Mouse (Mus musculus) embryonic stem cell, embryonic (primary cell): Measurements from ENCODE around the gene Nos1.

Experiments
- CTCF ChIA-PET, 4 experiments: fragments of 300-600 bp in 2 of 4; fragments of 350-600 bp in 2 of 4; sonication (Branson Sonifier 250); formaldehyde crosslinking; loops; one replicate each; lab custom pipeline; 2022; ENCODE audit warnings: inconsistent platforms in 2 of 4; lab: Charles Lee
- POLR2A ChIA-PET, 4 experiments: fragments of 300-600 bp in 2 of 4; fragments of 350-600 bp in 2 of 4; sonication (Branson Sonifier 250); formaldehyde crosslinking; loops; one replicate each; lab custom pipeline; 2022; ENCODE audit warnings: antibody characterized with exemption in 4 of 4, inconsistent platforms in 1 of 4; lab: Charles Lee

Nos1 gene

DNA sequence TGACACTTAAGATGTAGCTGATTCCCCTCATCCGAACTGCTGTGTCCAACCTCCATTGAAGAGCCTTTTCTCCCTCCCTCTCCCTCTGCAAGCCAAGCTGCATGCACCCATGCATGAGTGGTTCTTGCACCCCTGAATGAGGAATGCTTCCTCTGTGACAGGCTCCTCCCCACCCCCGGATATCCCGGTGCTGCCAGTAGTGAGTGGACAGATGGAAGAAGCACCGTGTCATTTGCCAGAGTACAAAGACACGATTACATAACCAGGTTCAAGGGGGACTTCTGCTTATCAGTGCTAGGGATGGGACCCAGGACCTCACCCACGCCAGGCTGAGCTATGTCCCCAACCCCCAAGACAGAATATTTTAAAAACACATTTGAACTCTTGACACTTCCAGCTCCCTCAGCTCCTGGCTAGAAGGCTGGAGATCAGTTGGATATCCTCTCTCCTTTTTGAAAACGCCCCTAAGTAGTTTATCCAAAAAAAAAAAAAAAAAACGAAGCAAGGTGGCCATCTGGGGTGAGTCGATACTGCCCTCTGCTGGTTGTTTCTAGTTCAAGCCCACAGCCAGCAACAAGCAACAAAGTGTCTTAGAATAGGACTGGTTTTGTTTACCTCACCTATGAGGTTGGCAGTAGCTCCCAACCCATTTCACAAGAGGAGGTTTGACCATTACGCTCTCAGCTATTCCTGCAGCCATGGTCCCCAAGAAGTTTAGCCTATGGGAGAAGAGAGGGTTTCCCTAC lies 175.0 kb downstream of the Nos1 start:
- ChIA-PET POLR2A (interaction anchor here in 3 of 4 experiments (0.5 to 1.5 kb wide), 7 partner anchors 12 to 403 kb away, joined by 3 to 4 read pairs (median 3); no protein-coding TSS in a partner anchor), CTCF (interaction anchor here (0.5 to 2.7 kb wide), 58 partner anchors 8 to 1903 kb away, joined by 3 to 19 read pairs (median 4); partner anchors contain the start of gene Fbxo21 (in 1 of the 4))

GRCm38 (mm10) chr5:117964750-117965149 lies 183.9 kb downstream of the Nos1 start:
- POLR2A ChIA-PET, result interaction anchor here in 3 of 4 experiments (0.6 to 3.8 kb wide), 8 partner anchors 12 to 1720 kb away, joined by 3 to 36 read pairs (median 3); partner anchors contain the start of gene Fbxo21 (in 2 of the 3)
- CTCF ChIA-PET, result interaction anchor here in 3 of 4 experiments (0.9 to 3.5 kb wide), 6 partner anchors 9 to 459 kb away, joined by 3 to 12 read pairs (median 4); no protein-coding TSS in a partner anchor

GRCm38 (mm10) chr5:117966956-117967355 lies 186.1 kb downstream of the Nos1 start:
- CTCF ChIA-PET, result interaction anchor here (0.5 to 3.5 kb wide), 13 partner anchors 11 to 1677 kb away, joined by 3 to 12 read pairs (median 5); no protein-coding TSS in a partner anchor
- POLR2A ChIA-PET, result interaction anchor here (0.5 to 3.8 kb wide), 11 partner anchors 9 to 689 kb away, joined by 3 to 36 read pairs (median 3); partner anchors contain the start of gene Fbxo21 (in 3 of the 4)

GRCm38 (mm10) chr5:117967659-117968069 lies 186.8 kb downstream of the Nos1 start:
- CTCF ChIA-PET, result interaction anchor here (0.5 to 3.5 kb wide), 14 partner anchors 12 to 1676 kb away, joined by 3 to 12 read pairs (median 5); no protein-coding TSS in a partner anchor
- POLR2A ChIA-PET, result interaction anchor here (0.6 to 3.8 kb wide), 7 partner anchors 9 to 27 kb away, joined by 3 to 36 read pairs (median 3); partner anchors contain the start of gene Fbxo21 (in 3 of the 4)

GRCm38 (mm10) chr5:117969681-117970427 lies 189.0 kb downstream of the Nos1 start:
- CTCF ChIA-PET, result no interaction called here
- POLR2A ChIA-PET, result no interaction called here

GRCm38 (mm10) chr5:117976263-117976656 lies 195.4 kb downstream of the Nos1 start:
- POLR2A ChIA-PET, result interaction anchor here (0.7 to 4.9 kb wide), 19 partner anchors 9 to 568 kb away, joined by 3 to 36 read pairs (median 4); partner anchors contain the start of gene Tesc (in 1 of the 4)
- CTCF ChIA-PET, result interaction anchor here in 3 of 4 experiments (0.7 to 2.1 kb wide), 8 partner anchors 12 to 474 kb away, joined by 3 to 7 read pairs (median 3); no protein-coding TSS in a partner anchor

DNA sequence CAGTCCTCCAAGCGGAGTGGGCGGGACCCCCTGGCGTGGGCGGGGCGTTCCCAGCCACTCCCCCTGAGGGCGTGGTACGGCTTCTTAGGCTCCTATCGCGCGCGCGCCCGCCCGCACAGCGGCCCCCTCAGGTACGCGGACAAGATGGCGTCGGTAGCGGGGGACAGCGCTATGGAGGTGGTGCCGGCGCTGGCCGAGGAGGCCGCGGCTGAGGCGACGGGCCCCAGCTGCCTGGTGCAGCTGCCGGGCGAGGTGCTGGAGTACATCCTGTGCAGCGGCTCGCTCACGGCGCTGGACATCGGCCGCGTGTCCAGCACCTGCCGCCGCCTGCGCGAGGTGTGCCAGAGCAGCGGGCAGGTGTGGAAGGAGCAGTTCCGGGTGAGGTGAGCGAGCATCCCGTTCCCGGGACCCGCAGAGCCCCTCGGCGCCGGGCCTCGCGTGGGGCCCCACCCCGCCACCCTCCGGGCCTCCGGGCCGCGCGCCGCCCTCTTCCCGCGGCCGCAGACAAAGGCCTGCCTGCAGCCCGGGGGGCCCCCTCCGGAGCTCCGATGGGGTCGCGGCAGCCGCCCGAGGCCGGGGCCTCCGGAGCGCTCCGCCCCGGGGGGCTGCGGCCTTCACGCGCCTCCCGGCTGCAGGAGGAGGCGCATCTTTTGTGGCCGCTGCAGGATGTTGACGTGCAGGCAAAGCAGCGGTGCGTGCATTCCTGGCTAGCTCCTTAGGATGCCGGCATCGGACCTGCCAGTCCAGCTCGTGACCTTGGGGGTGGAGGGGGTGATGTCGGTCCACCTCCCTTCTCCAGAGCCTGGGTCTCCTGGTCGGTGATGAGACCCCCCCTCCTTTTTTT lies 196.0 kb downstream of the Nos1 start, which contains the start of gene Fbxo21:
Fbxo21 (plus strand) TSS at position 74 of the 844 bp plus-strand sequence.
- ChIA-PET CTCF (interaction anchor here (0.6 to 2.1 kb wide), 15 partner anchors 18 to 475 kb away, joined by 3 to 7 read pairs (median 3); no protein-coding TSS in a partner anchor), POLR2A (interaction anchor here (0.6 to 4.9 kb wide), 27 partner anchors 9 to 1970 kb away, joined by 3 to 36 read pairs (median 3); partner anchors contain the start of gene Tesc (in 1 of the 4))

DNA sequence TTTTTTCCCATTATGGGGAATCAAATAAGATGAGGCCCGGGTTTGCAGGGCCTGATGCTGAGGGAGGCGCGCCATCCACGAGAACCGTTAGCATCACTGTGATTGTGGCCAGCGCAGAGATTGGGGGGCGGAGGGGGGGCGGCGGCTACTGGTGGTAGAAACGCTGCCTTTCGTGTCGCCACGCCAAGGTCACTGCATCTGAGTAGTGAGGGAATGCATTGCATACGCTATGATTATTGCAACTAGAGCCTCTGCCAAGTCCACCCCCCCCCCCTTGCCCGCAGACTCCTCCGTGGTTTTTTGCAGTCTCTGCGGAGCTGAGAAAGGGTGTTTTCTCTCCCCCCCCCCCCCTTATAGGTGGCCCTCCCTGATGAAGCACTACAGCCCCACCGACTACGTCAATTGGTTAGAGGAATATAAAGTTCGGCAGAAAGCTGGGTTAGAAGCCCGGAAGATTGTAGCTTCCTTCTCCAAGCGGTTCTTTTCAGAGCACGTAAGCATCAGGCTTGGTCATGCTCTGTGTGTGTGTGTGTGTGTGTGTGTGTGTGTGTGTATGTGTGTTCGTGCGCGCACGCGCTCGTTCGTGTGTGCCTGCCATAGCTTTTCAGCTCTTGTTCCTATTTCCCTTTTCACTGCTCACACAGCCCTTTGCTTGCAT lies 196.8 kb downstream of the Nos1 start:
- ChIA-PET POLR2A (interaction anchor here in 3 of 4 experiments (0.6 to 4.9 kb wide), 14 partner anchors 11 to 1971 kb away, joined by 3 to 36 read pairs (median 3); no protein-coding TSS in a partner anchor), CTCF (interaction anchor here (0.6 to 2.1 kb wide), 19 partner anchors 17 to 1946 kb away, joined by 3 to 11 read pairs (median 3); no protein-coding TSS in a partner anchor)

DNA sequence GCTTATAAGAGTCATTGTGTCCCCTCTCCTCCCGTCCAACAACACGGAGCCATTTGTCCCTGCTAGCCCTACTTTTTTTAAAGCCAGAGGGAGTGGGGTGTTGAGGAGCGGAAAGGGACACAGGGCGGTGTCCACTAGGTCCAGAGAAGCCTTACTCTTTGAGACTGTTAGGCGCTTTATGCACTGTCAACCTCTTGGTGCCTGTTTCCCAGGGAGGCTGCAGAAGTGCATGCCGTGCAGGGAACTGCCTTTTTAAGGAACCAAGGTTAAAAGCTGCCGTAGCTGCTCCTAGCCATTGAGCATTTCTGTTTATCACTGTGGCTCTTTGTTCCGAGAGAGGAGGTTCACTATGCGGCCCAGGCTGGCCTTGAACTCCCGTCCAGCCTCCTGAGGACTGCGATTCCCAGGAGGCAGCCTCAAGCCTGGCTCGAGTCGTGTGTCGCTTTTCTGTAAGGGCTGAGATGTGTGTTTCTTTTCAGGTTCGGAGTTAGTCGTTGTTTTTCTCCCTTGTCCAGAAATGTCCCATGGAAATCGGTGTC lies 197.4 kb downstream of the Nos1 start:
- POLR2A ChIA-PET, result interaction anchor here in 2 of 4 experiments (0.6 to 4.9 kb wide), 5 partner anchors 12 to 829 kb away, joined by 3 to 36 read pairs (median 3); no protein-coding TSS in a partner anchor
- CTCF ChIA-PET, result interaction anchor here (0.6 to 2.1 kb wide), 11 partner anchors 17 to 1947 kb away, joined by 3 to 11 read pairs (median 4); no protein-coding TSS in a partner anchor

DNA sequence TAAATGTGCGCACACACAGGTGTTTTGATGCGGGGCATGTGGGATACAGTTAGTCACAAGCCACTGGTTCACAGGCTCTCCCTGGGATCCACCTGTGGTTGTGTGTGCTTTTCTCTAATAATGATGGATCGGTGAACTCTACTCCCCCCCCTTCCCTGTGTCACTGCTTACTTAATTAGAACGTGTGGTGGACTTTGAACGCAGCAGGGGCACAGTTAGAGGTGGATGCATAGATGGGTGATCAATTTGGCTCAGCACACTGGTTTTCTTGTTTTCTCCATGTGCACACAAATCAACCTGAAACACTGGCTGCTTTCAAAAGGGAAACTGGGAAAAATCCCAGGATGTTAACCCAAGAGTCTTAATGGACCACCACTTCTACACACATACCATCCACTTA lies 198.2 kb downstream of the Nos1 start:
- POLR2A ChIA-PET, result interaction anchor here in 1 of 4 experiments (1.1 to 1.4 kb wide), 2 partner anchors 11 to 164 kb away, joined by 5 read pairs; no protein-coding TSS in a partner anchor
- CTCF ChIA-PET, result interaction anchor here in 1 of 4 experiments (1.0 to 1.2 kb wide), 2 partner anchors 88 to 91 kb away, joined by 3 to 4 read pairs; no protein-coding TSS in a partner anchor

DNA sequence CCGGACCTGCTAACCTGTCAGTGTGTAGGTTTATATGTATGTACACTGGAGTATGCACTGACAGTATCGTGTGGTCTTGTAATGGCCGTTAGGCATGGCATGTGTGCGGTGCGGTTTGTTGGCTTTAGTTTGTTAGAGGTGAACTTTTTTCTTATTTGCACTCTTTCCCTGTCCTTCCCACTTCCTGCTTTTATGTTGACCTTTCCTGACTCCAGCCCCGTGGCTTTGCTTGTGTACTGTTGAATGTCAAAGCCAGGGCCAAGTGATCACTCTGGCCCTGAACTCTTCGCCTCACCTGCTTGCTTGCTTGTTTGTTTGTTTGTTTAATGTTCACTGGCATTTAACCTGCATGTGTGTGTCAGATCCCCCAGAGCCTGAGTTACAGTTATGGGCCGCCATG lies 200.1 kb downstream of the Nos1 start:
- CTCF ChIA-PET, result interaction anchor here in 1 of 4 experiments (1.2 kb wide), 1 partner anchor 39 kb away, joined by 3 read pairs; no protein-coding TSS in a partner anchor
- POLR2A ChIA-PET, result interaction anchor here in 2 of 4 experiments (0.6 to 0.7 kb wide), 2 partner anchors 15 to 740 kb away, joined by 5 to 8 read pairs; no protein-coding TSS in a partner anchor

GRCm38 (mm10) chr5:117981943-117982342 lies 201.1 kb downstream of the Nos1 start:
- CTCF ChIA-PET, result interaction anchor here in 3 of 4 experiments (0.6 to 1.6 kb wide), 3 partner anchors 20 to 143 kb away, joined by 3 to 4 read pairs (median 4); no protein-coding TSS in a partner anchor
- POLR2A ChIA-PET, result interaction anchor here in 2 of 4 experiments (1.1 to 1.3 kb wide), 3 partner anchors 9 to 87 kb away, joined by 3 to 4 read pairs (median 4); no protein-coding TSS in a partner anchor

DNA sequence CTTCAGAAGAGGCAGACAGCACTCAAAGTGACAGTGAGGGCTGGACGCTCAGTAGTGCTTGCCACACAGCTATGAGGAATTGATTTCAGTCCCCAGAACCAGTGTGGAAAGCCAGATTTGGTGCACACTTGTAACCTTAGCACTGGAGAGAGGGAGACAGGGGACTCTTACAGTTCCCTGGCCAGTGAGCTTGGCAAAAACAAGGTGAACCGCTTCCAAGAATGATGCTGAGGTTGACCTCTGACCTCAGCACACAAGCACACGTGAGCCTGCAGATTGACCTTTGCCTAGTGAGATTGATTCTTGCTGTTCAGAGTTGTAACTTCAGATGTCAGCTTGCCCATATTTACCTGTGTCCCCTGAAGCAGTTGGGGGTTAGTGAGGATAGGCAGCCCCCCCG lies 205.5 kb downstream of the Nos1 start:
- ChIA-PET POLR2A (interaction anchor here in 1 of 4 experiments (1.7 kb wide), 1 partner anchor 10 kb away, joined by 5 read pairs; the partner anchor contains the start of gene Fbxo21), CTCF (interaction anchor here in 2 of 4 experiments (0.5 to 1.5 kb wide), 3 partner anchors 16 to 613 kb away, joined by 3 to 4 read pairs (median 3); no protein-coding TSS in a partner anchor)

DNA sequence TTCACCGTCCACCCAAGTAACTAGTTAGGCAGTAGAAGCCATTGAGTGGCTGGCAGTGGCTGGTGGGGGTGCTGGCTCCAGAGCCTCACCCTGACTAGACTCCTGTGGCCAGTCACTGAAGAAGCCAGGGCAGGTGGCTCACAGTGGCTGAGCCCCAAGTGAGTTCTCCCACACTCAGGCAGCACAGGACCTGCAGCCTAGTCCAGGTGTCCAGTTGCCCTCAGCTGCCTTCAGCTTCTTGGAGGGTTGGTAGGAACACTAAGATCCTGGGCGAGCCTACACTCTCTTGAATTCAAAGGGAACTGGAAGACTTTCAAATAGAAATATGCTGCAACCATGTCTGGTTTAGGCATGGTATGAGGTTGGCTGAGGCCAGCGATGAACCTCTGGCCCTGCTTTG lies 207.1 kb downstream of the Nos1 start:
- ChIA-PET CTCF (interaction anchor here (0.5 to 1.1 kb wide), 5 partner anchors 15 to 726 kb away, joined by 3 to 10 read pairs (median 3); no protein-coding TSS in a partner anchor), POLR2A (interaction anchor here in 1 of 4 experiments (0.5 to 1.7 kb wide), 2 partner anchors 12 to 53 kb away, joined by 3 to 5 read pairs; partner anchors contain the start of gene Fbxo21)

DNA sequence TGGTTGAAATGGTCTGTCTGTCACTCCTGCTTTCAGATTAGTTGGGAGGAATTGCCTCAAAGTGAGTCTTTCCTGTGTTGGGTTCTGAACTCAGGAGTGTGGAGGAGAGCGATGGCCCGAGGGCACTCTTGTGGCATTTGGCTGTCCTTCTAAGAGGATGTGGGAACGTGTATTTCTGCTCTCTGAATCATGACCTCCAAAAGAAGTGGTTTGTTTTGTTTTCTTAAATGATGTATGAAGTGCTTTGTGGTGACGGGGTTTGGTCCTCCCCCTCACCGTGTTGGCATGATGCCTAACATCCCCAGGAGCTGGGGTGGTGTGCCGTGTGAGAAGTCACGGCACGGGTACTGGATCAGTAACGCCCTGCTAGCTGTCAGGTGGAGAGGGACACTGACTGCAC lies 207.5 kb downstream of the Nos1 start:
- CTCF ChIA-PET, result interaction anchor here in 1 of 4 experiments (0.6 to 1.0 kb wide), 3 partner anchors 12 to 32 kb away, joined by 3 read pairs; no protein-coding TSS in a partner anchor
- POLR2A ChIA-PET, result interaction anchor here in 1 of 4 experiments (0.7 to 1.3 kb wide), 2 partner anchors 14 to 82 kb away, joined by 3 read pairs; no protein-coding TSS in a partner anchor
